Mouse (Mus musculus): ENCODE data around the gene Rapgef4. TPM values are rescaled to one million over a fixed set of nuclear protein-coding genes. Genes with fewer than 3 reads are reported as not detected.

Gene Rapgef4
- polyA plus RNA-seq, 1 experiment from 2014 or later: 3.6 TPM

DNA sequence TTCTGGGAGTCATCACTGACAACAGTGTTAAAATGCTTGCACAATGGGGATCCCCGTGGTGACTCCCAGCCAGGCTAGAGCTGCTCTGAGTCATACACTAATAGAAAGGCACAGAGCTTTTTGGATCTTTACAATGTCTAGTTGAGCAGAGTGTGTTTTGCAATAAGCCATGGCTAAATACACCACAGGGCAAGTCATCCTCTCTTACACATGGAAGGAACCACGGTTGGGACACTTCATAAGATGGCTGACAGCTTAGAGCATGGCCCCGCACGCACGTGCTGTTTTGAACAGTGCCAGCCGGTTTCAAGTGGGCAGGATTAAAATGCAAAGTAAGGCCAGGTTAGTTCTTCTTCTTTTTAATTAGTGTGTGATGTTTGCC, 97.1 kb downstream of the Rapgef4 start:
- WGBS: 83% methylated on average over 6 of the region's 6 CpGs
- Histone ChIP-seq H3K4me1 (replicated peaks; ENCODE audit: control insufficient read depth, insufficient read depth, low read length) (no peaks in the 10 kb centered on the region), H3K4me3 (ENCODE audit: low read depth, low read length) (no peak overlapping the region), H3K9me3 (ENCODE audit: control insufficient read depth, low read length) (no peaks in the 10 kb centered on the region), H3K9ac (ENCODE audit: low read length) (no peak overlapping the region), H3K27me3 (replicated peaks; ENCODE audit: control insufficient read depth, insufficient read depth, low read length) (no peaks in the 10 kb centered on the region), H3K27ac (ENCODE audit: low read depth) (no peak overlapping the region), H3K36me3 (ENCODE audit: control insufficient read depth, insufficient read depth, low read length) (no peaks in the 10 kb centered on the region), H3K4me2 (ENCODE audit: low read length) (no peak overlapping the region)
- ATAC-seq (replicated peaks; ENCODE audit: low FRiP score, low TSS enrichment, low read depth): no peak
- peak; percentile 20 for DNase-seq (ENCODE audit: low spot score)

DNA sequence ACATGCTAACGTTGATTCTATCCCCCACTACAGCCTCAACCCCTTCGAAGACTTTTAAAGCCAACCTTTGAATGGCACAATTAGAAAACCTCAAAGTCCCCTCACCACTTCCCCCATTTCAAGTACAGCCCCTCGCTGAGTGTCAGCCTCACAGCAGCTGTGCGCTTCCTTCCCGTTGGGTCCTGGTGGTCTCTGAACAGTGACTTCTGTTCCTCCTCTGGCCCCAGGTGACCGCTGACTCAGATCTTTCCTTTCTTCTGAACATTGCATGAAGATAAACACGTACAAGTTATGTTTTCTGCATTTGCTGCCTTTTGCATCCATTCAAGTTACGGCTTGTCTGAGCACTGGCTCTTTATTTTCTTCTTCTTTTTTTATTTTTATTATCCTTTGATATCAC, 98.1 kb downstream of the Rapgef4 start:
- Histone ChIP-seq H3K4me2 (ENCODE audit: low read length) (no peak overlapping the region), H3K27me3 (replicated peaks; ENCODE audit: control insufficient read depth, insufficient read depth, low read length) (no peaks in the 10 kb centered on the region), H3K9me3 (ENCODE audit: control insufficient read depth, low read length) (no peaks in the 10 kb centered on the region), H3K4me1 (replicated peaks; ENCODE audit: control insufficient read depth, insufficient read depth, low read length) (no peaks in the 10 kb centered on the region), H3K9ac (ENCODE audit: low read length) (no peak overlapping the region), H3K36me3 (ENCODE audit: control insufficient read depth, insufficient read depth, low read length) (no peaks in the 10 kb centered on the region), H3K4me3 (ENCODE audit: low read depth, low read length) (no peak overlapping the region), H3K27ac (ENCODE audit: low read depth) (no peak overlapping the region)
- no peak for ATAC-seq (replicated peaks; ENCODE audit: low FRiP score, low TSS enrichment, low read depth)
- DNase-seq (ENCODE audit: low spot score): peak; percentile 25
- WGBS: 79% methylated on average over 8 of the region's 8 CpGs

DNA sequence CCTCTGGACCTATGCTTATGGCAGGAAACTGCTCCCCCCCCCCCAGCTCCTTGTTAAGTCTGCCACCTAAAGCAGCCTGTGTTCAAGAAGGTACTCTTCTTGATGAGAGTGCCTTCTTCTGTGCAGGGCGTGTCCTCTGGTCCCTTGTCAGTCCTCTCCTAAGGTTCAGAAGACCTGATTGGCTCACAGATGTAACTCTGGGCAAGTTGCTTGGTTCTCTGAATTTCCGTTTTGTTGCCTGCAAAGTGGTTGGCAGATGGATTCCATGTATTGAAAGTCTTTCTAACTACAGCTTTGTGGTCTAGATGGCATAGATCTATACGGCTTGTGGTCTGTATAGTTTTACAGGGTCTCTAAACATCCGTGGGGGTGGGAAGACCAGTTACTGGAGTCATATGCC, 101.8 kb downstream of the Rapgef4 start:
- DNase-seq (ENCODE audit: low spot score) (no peak), ATAC-seq (replicated peaks; ENCODE audit: low FRiP score, low TSS enrichment, low read depth) (no peak)
- Histone ChIP-seq H3K27me3 (replicated peaks; ENCODE audit: control insufficient read depth, insufficient read depth, low read length) (no peaks in the 10 kb centered on the region), H3K4me2 (ENCODE audit: low read length) (no peak overlapping the region), H3K4me3 (ENCODE audit: low read depth, low read length) (no peak overlapping the region), H3K9me3 (ENCODE audit: control insufficient read depth, low read length) (no peaks in the 10 kb centered on the region), H3K9ac (ENCODE audit: low read length) (no peak overlapping the region), H3K27ac (ENCODE audit: low read depth) (no peak overlapping the region), H3K36me3 (ENCODE audit: control insufficient read depth, insufficient read depth, low read length) (no peaks in the 10 kb centered on the region), H3K4me1 (replicated peaks; ENCODE audit: control insufficient read depth, insufficient read depth, low read length) (peaks cover 3% of the 10 kb centered on the region; the same call in 1 of the 2 replicates)
- WGBS: 89% methylated on average over 4 of the region's 4 CpGs

DNA sequence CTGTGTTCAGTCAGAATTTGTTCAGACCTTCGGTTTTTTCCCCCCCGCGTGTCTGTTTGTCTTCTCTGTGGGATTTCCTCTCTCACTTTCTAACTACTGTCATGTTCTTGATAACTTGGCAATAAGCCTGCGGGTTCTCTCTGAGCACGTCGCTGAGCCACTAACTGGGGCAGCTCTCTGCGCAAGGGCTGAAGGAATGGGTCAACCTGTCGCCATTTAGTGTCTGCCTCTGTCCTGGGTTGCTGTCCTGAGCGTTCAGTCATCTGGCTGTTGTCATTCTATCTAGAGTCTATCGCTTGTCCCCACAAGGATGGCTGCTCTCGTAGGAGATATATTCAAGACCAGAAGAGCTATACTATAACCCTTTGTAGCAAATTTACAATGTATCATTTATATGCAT, 107.8 kb downstream of the Rapgef4 start:
- no peak overlapping the region for H3K4me3 ChIP-seq (ENCODE audit: low read depth, low read length)
- H3K27ac ChIP-seq (ENCODE audit: low read depth): no peak overlapping the region
- WGBS: 89% methylated on average over 11 of the region's 11 CpGs
- no peak overlapping the region for H3K9ac ChIP-seq (ENCODE audit: low read length)
- DNase-seq (ENCODE audit: low spot score): no peak
- no peak overlapping the region for H3K4me2 ChIP-seq (ENCODE audit: low read length)
- H3K36me3 ChIP-seq (ENCODE audit: control insufficient read depth, insufficient read depth, low read length): no peaks in the 10 kb centered on the region
- H3K27me3 ChIP-seq (replicated peaks; ENCODE audit: control insufficient read depth, insufficient read depth, low read length): no peaks in the 10 kb centered on the region
- H3K9me3 ChIP-seq (ENCODE audit: control insufficient read depth, low read length): no peaks in the 10 kb centered on the region
- peaks cover 15% of the 10 kb centered on the region for H3K4me1 ChIP-seq (replicated peaks; ENCODE audit: control insufficient read depth, insufficient read depth, low read length)
- ATAC-seq (replicated peaks; ENCODE audit: low FRiP score, low TSS enrichment, low read depth): no peak

DNA sequence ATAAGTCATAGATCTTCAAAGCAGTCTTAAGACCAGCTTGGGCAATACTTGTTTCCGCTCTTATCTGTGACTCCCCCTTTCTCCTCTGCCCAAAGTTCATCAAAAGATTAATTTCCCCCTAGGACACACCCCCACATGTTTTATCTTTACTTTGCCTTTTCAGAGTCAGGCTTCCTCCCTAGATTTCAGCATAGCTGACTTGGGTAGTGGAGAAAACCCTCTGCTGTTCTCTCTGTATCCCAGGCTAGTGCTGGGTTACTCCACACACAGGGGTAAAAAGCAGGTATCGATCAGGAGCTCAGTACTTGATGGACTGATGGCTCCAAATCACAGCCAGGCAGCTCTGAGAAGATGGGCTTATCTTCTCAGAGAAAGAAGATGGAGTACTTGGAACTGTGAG, 109.0 kb downstream of the Rapgef4 start:
- H3K27me3 ChIP-seq (replicated peaks; ENCODE audit: control insufficient read depth, insufficient read depth, low read length): no peaks in the 10 kb centered on the region
- no peak overlapping the region for H3K4me3 ChIP-seq (ENCODE audit: low read depth, low read length)
- H3K27ac ChIP-seq (ENCODE audit: low read depth): no peak overlapping the region
- H3K4me2 ChIP-seq (ENCODE audit: low read length): no peak overlapping the region
- DNase-seq (ENCODE audit: low spot score): no peak
- H3K4me1 ChIP-seq (replicated peaks; ENCODE audit: control insufficient read depth, insufficient read depth, low read length): peaks cover 15% of the 10 kb centered on the region
- ATAC-seq (replicated peaks; ENCODE audit: low FRiP score, low TSS enrichment, low read depth): no peak
- no peaks in the 10 kb centered on the region for H3K36me3 ChIP-seq (ENCODE audit: control insufficient read depth, insufficient read depth, low read length)
- H3K9ac ChIP-seq (ENCODE audit: low read length): no peak overlapping the region
- WGBS: 86% methylated on average over 2 of the region's 2 CpGs
- H3K9me3 ChIP-seq (ENCODE audit: control insufficient read depth, low read length): no peaks in the 10 kb centered on the region

DNA sequence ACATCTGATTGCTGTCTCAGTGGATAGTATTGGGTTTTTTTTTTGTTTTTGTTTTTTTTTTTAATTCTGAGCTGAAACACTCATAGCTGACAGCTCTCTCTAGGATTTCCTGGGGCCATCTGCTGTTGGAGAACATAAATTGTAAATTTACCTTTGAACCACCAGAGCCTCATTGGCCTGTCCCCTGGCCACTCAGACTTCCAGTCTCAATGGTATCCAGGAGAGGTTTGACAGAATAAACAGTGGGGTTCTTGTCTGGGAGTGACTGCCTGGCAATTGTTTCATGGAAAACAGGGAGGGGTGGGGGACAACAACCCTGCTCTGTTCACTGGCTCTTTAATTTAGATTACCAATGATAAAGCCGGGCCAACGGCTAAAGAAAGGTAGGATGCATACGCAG, 111.0 kb downstream of the Rapgef4 start:
- H3K9ac ChIP-seq (ENCODE audit: low read length): no peak overlapping the region
- 32% methylated on average over 3 of the region's 3 CpGs for WGBS
- no peak overlapping the region; the same call in 1 of the 2 replicates for H3K4me2 ChIP-seq (ENCODE audit: low read length)
- no peak for DNase-seq (ENCODE audit: low spot score)
- ATAC-seq (replicated peaks; ENCODE audit: low FRiP score, low TSS enrichment, low read depth): no peak
- no peaks in the 10 kb centered on the region for H3K27me3 ChIP-seq (replicated peaks; ENCODE audit: control insufficient read depth, insufficient read depth, low read length)
- H3K27ac ChIP-seq (ENCODE audit: low read depth): peak overlapping the region; percentile 17; the same call in 1 of the 2 replicates
- no peaks in the 10 kb centered on the region for H3K36me3 ChIP-seq (ENCODE audit: control insufficient read depth, insufficient read depth, low read length)
- no peak overlapping the region for H3K4me3 ChIP-seq (ENCODE audit: low read depth, low read length)
- no peaks in the 10 kb centered on the region for H3K9me3 ChIP-seq (ENCODE audit: control insufficient read depth, low read length)
- peaks cover 15% of the 10 kb centered on the region for H3K4me1 ChIP-seq (replicated peaks; ENCODE audit: control insufficient read depth, insufficient read depth, low read length)

DNA sequence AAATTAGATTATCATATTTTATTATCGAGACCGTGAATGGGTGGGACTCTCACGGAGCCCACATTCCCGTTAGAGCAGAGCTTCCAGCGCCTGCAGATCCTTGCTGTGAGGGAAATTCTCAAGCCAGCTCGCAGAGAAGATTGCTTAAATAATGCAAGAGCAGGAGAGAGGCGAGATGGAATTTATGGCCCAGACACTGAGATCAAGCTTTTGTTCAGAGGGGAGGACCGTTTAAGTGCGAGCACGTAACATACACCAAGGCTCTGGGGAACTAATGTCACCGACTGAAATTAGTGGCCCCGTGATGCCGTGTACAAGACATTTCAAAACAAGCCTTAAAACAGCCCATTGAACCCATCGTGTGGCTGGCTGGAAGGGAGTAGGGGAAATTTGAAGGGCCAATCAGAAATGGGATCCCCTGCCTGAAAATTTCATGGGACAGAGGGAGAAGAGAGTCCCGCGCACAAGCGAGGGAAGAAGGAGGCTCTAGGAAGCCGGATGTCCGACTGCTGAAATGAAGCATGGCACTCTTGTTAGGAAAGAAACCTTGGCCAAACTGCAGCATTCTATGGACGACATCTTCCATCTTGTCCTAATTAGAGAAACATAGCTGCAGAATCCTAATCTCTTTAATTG, 112.5 kb downstream of the Rapgef4 start:
- peak overlapping the region; percentile 26 for H3K4me2 ChIP-seq (ENCODE audit: low read length)
- no peak overlapping the region for H3K9ac ChIP-seq (ENCODE audit: low read length)
- no peaks in the 10 kb centered on the region for H3K9me3 ChIP-seq (ENCODE audit: control insufficient read depth, low read length)
- no peaks in the 10 kb centered on the region for H3K27me3 ChIP-seq (replicated peaks; ENCODE audit: control insufficient read depth, insufficient read depth, low read length)
- WGBS: 52% methylated on average over 20 of the region's 20 CpGs
- peaks cover 12% of the 10 kb centered on the region for H3K4me1 ChIP-seq (replicated peaks; ENCODE audit: control insufficient read depth, insufficient read depth, low read length)
- no peak for DNase-seq (ENCODE audit: low spot score)
- H3K27ac ChIP-seq (ENCODE audit: low read depth): peak overlapping the region; percentile 11; the same call in 1 of the 2 replicates
- no peaks in the 10 kb centered on the region for H3K36me3 ChIP-seq (ENCODE audit: control insufficient read depth, insufficient read depth, low read length)
- H3K4me3 ChIP-seq (ENCODE audit: low read depth, low read length): no peak overlapping the region
- no peak for ATAC-seq (replicated peaks; ENCODE audit: low FRiP score, low TSS enrichment, low read depth)

DNA sequence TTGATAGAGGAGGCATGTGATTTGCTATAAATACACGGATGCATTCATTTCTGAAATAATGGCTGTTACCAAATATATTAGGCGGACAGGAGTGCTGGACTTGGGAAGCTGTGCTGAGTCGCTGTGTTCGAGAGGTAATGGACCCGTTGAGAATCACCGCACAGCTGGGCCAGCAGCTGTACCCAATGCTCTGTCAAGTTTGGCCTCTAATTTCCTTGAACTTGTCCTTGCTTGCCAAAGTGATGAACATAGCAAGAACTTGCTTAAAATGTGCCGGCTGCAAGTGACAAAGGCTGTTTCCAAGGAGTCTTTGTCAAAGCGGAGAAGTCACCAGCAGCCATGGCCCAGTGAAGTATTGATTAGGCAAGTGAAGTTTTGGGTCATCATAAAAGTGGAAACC, 113.0 kb downstream of the Rapgef4 start:
- Histone ChIP-seq H3K27ac (ENCODE audit: low read depth) (no peak overlapping the region), H3K4me2 (ENCODE audit: low read length) (no peak overlapping the region), H3K9me3 (ENCODE audit: control insufficient read depth, low read length) (no peaks in the 10 kb centered on the region), H3K9ac (ENCODE audit: low read length) (no peak overlapping the region), H3K4me1 (replicated peaks; ENCODE audit: control insufficient read depth, insufficient read depth, low read length) (peaks cover 12% of the 10 kb centered on the region), H3K27me3 (replicated peaks; ENCODE audit: control insufficient read depth, insufficient read depth, low read length) (no peaks in the 10 kb centered on the region), H3K36me3 (ENCODE audit: control insufficient read depth, insufficient read depth, low read length) (no peaks in the 10 kb centered on the region), H3K4me3 (ENCODE audit: low read depth, low read length) (no peak overlapping the region)
- ATAC-seq (replicated peaks; ENCODE audit: low FRiP score, low TSS enrichment, low read depth) (no peak), DNase-seq (ENCODE audit: low spot score) (no peak)
- 78% methylated on average over 8 of the region's 8 CpGs for WGBS

DNA sequence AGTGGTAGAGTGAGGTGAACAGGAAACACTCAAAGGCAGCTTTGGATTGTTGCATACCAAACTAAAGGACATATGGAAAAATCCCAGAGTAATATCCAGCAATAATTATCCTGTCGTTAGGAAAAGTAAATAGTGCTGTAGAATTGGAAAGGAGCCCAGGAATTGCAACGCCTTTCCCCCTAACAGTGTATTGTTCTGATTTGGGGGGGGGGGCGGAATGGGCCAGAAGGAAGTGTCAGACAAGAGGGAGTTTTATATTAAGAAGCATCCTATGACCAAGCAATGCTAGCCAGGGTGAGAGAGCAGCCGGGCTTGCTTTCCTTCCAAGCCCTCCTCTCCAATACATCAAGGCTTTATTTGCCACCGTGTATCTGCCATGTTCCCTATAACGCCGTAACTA, 113.4 kb downstream of the Rapgef4 start:
- no peak for ATAC-seq (replicated peaks; ENCODE audit: low FRiP score, low TSS enrichment, low read depth)
- Histone ChIP-seq H3K4me3 (ENCODE audit: low read depth, low read length) (no peak overlapping the region), H3K27me3 (replicated peaks; ENCODE audit: control insufficient read depth, insufficient read depth, low read length) (no peaks in the 10 kb centered on the region), H3K9ac (ENCODE audit: low read length) (no peak overlapping the region), H3K36me3 (ENCODE audit: control insufficient read depth, insufficient read depth, low read length) (no peaks in the 10 kb centered on the region), H3K9me3 (ENCODE audit: control insufficient read depth, low read length) (no peaks in the 10 kb centered on the region), H3K4me1 (replicated peaks; ENCODE audit: control insufficient read depth, insufficient read depth, low read length) (peaks cover 12% of the 10 kb centered on the region), H3K4me2 (ENCODE audit: low read length) (no peak overlapping the region), H3K27ac (ENCODE audit: low read depth) (peak overlapping the region; percentile 25; the same call in 1 of the 2 replicates)
- no peak for DNase-seq (ENCODE audit: low spot score)
- WGBS: 56% methylated on average over 7 of the region's 7 CpGs
